Mouse (Mus musculus) embryonic facial prominence, embryonic 12.5 days (tissue): ENCODE results near the gene Pde1b. TPM values are rescaled to one million over a fixed set of nuclear protein-coding genes. Genes with fewer than 3 reads are reported as not detected.

Experiments
- ATAC-seq: fragments of 200-750 bp; cut with Nextera tagmentation; 2 replicates; pipeline ENCODE4 v1.8.0; 2017; ENCODE audit not compliant: insufficient number of reproducible peaks, insufficient read depth, low FRiP score, low TSS enrichment
- H3K27ac ChIP-seq: fragments of 300-500 bp; sonication (generic); 2 replicates; pipeline ENCODE4 v1.5.1; 2016; ENCODE audit warnings: mild to moderate bottlenecking
- H3K27me3 ChIP-seq: fragments of 300-500 bp; sonication (generic); 2 replicates; pipeline ENCODE4 v1.6.1; 2016; ENCODE audit warnings: mild to moderate bottlenecking, moderate library complexity
- H3K36me3 ChIP-seq: fragments of 300-500 bp; sonication (generic); 2 replicates; pipeline ENCODE4 v1.6.1; 2016; ENCODE audit warnings: mild to moderate bottlenecking
- H3K4me1 ChIP-seq: fragments of 300-500 bp; sonication (generic); 2 replicates; pipeline ENCODE4 v1.6.1; 2016
- H3K4me2 ChIP-seq: fragments of 300-500 bp; sonication (generic); replicated peaks from 2 replicates; pipeline ENCODE4 v1.6.1; 2016; ENCODE audit warnings: mild to moderate bottlenecking, moderate library complexity
- H3K4me3 ChIP-seq: fragments of 300-500 bp; sonication (generic); 2 replicates; pipeline ENCODE4 v1.5.1; 2016; ENCODE audit warnings: mild to moderate bottlenecking
- H3K9ac ChIP-seq: fragments of 300-500 bp; sonication (generic); 2 replicates; pipeline ENCODE4 v1.6.1; 2016; ENCODE audit warnings: mild to moderate bottlenecking, moderate library complexity
- H3K9me3 ChIP-seq: fragments of 300-500 bp; sonication (generic); 2 replicates; pipeline ENCODE4 v1.6.1; 2016; ENCODE audit warnings: mild to moderate bottlenecking, moderate library complexity
- whole genome bisulfite sequencing: fragments of 180-500 bp; shearing (Covaris S2); methylation state at CpG from one replicate; pipeline ENCODE4 v1.1.7; 2016; 5-methylcytosine and 5-hydroxymethylcytosine counted together
- polyA plus RNA-seq: library from polyadenylated mRNA; unstranded; fragments of >200 nt; fragmentation: Nextera tagmentation; extraction: Ambion mirVana; gene quantifications from 2 replicates; pipeline ENCODE4 v1.2.1, GENCODE M21; 2016

The Pde1b gene
- polyA plus RNA-seq: 8.2 and 9.1 TPM in 2 replicates

DNA sequence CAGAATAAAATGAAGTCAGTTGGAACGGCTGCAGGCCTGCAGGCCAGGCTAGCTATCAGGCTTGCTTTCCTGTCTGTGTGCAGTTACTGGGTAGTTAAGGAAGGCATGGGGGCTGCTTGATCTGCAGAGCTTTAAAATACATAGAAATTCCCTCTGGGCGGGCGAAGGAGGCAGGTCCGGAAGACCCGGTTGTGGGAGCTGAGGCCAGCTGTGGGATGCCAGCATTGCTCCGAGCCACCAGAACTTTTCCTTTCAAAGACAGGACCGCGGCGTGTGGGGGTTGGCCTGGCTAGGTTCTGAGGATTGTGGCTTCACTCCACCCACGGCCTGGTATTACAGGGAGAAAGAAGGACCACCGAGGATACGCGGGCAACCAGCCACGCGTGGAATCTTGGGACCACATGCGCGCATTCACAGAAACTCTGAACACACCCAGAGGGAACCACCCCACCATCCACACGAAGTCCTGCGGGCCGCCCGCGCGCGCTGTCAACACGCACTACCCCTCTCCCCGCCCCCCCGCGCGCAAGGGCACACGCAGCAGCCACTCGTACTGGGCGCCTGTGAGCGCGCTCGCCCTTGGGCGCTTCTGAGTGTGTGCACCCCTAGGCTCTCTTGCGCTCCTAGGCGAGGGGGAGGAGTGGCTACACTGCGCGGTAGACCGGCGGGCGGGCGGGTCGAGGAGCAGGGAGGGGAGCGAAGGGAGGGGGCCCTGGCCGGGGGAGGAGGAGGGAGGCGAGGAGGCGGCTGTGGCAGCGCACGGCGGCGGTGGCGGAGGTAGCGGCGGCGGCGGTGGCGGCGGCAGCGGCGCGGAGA is at the start of gene Pde1b:
Gene Pde1b, plus strand, starts transcription at position 600 of the 816 bp plus-strand sequence.
- no peak within 1 kb of the TSS for H3K27ac ChIP-seq

GRCm38 (mm10) chr15:103453551-103454218 is 49.1 kb upstream of the Pde1b start, which contains the start of gene Nckap1l:
Gene Nckap1l (plus strand): TSS chr15:103453794.
- ATAC-seq: no peak

More for the DNA sequence above, at the start of gene Pde1b:
- H3K36me3 ChIP-seq: no peaks in the 10 kb centered on the region
- H3K4me1 ChIP-seq: peaks cover 6% of the 10 kb centered on the region
- peaks cover 34% of the 10 kb centered on the region for H3K27me3 ChIP-seq
- 1% methylated on average over 47 of the region's 63 CpGs for WGBS
- peak; percentile 80 for ATAC-seq
- peak within 1 kb of the TSS; percentile 94 for H3K4me2 ChIP-seq
- no peaks in the 10 kb centered on the region for H3K9me3 ChIP-seq
- H3K9ac ChIP-seq: peak within 1 kb of the TSS; percentile 56
- H3K4me3 ChIP-seq: peak within 1 kb of the TSS; percentile 58

DNA sequence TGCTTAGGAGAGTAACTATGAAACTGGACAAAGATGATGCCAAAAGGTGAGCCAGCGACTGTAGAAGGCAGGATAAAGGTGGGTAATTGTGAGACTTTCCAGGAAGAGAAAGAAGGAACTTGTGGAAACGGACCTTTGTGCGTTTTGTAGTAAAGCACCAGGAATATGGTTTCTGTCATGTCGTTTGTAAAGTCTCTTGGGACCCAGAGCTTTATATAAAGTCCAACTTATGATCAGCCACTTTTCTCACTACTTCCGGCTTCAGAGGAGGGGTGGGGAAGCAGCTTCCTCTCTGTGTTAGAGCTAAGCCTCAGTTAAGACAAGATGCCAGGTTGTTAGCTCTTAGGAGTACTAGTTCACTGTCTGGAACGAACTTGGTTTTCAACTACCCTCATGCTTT is 48.4 kb upstream of the Pde1b start:
- ATAC-seq: no peak
- Histone ChIP-seq H3K4me1 (no peaks in the 10 kb centered on the region), H3K27me3 (no peaks in the 10 kb centered on the region), H3K4me3 (no peak overlapping the region), H3K4me2 (no peak overlapping the region), H3K9me3 (no peaks in the 10 kb centered on the region), H3K27ac (no peak overlapping the region), H3K9ac (no peak overlapping the region), H3K36me3 (no peaks in the 10 kb centered on the region)
- 75% methylated on average over 6 of the region's 6 CpGs for WGBS

More at GRCm38 (mm10) chr15:103453551-103454218, 49.1 kb upstream of the Pde1b start, which contains the start of gene Nckap1l:
- 87% methylated on average over 13 of the region's 13 CpGs for WGBS
- Histone ChIP-seq H3K9ac (no peak within 1 kb of the TSS), H3K27me3 (no peaks in the 10 kb centered on the region), H3K4me2 (no peak within 1 kb of the TSS), H3K4me3 (no peak within 1 kb of the TSS), H3K36me3 (no peaks in the 10 kb centered on the region), H3K27ac (no peak within 1 kb of the TSS), H3K9me3 (no peaks in the 10 kb centered on the region), H3K4me1 (no peaks in the 10 kb centered on the region)

GRCm38 (mm10) chr15:103462539-103463261 is 40.1 kb upstream of the Pde1b start:
- ATAC-seq: no peak
- H3K4me2 ChIP-seq: no peak overlapping the region
- H3K27ac ChIP-seq: no peak overlapping the region
- H3K9me3 ChIP-seq: no peaks in the 10 kb centered on the region
- no peak overlapping the region for H3K4me3 ChIP-seq
- 71% methylated on average over 7 of the region's 7 CpGs for WGBS
- no peaks in the 10 kb centered on the region for H3K4me1 ChIP-seq
- H3K9ac ChIP-seq: no peak overlapping the region
- no peaks in the 10 kb centered on the region for H3K36me3 ChIP-seq
- no peaks in the 10 kb centered on the region for H3K27me3 ChIP-seq

DNA sequence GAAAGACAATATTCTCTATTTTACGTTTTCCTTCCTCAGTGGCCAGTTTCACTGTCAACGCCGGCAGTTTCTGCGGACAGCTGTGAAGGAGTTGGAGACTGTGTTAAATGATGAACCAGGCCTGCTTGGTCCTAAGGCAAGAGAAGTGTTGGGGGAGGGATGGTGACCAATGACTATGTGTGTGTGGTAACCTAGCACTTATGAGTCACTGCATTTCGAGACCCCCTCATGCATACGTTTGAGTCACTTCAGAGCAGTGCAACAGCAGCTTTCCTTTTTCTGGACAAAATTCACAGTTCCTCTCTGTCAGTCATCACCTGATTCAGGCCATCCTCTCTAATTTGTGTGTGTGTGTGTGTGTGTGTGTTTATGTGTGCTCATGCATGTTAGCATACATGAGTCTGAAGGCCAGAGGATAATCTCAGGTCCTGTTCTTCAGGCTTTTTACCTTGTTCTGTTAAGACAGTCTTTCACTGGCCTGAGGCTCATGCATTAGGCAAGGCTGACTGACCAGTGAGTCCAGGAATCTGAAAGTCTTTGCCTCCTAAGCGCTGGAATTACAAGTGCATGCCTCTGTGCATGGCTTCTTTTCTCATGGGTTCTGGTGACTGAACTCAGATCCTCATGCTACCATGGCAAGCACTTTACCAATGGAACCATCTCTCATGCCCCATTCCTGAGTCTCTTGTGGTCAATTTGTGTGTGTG is 31.2 kb upstream of the Pde1b start:
- ATAC-seq: no peak
- no peak overlapping the region for H3K9ac ChIP-seq
- WGBS: 82% methylated on average over 7 of the region's 7 CpGs

DNA sequence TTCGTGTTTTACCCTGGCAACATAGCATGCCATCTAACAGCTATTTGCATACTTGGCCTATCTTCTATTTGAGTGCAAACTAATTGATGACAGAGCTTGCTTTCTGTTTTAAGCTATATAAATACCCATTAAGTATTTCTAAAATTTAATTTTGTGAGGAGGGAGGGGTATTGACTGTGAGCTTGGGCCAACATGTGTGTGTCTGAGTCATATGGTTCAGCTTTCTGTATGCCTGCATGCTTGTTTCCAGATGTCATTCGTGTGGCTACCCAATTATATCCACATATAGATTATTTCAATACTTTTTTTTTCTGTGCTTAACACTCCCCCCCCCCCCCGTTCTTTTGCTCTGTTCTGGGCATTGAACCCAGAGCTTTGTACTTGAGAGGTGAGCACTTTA is 30.6 kb upstream of the Pde1b start:
- 64% methylated on average over 3 of the region's 3 CpGs for WGBS
- H3K9me3 ChIP-seq: no peaks in the 10 kb centered on the region
- no peak overlapping the region for H3K9ac ChIP-seq
- no peak overlapping the region for H3K27ac ChIP-seq
- ATAC-seq: no peak
- no peaks in the 10 kb centered on the region for H3K4me1 ChIP-seq
- H3K4me2 ChIP-seq: no peak overlapping the region
- no peaks in the 10 kb centered on the region for H3K36me3 ChIP-seq
- H3K4me3 ChIP-seq: no peak overlapping the region
- H3K27me3 ChIP-seq: no peaks in the 10 kb centered on the region

More for the DNA sequence above, 31.2 kb upstream of the Pde1b start:
- Histone ChIP-seq H3K9me3 (no peaks in the 10 kb centered on the region), H3K36me3 (no peaks in the 10 kb centered on the region), H3K27me3 (no peaks in the 10 kb centered on the region), H3K4me1 (no peaks in the 10 kb centered on the region), H3K27ac (no peak overlapping the region), H3K4me3 (no peak overlapping the region), H3K4me2 (no peak overlapping the region)

- H3K4me1 ChIP-seq: no peaks in the 10 kb centered on the region
- WGBS: 85% methylated on average over 7 of the region's 7 CpGs
- H3K27me3 ChIP-seq: no peaks in the 10 kb centered on the region
These were observed 29.7 kb upstream of the Pde1b start for GRCm38 (mm10) chr15:103473182-103473581.

DNA sequence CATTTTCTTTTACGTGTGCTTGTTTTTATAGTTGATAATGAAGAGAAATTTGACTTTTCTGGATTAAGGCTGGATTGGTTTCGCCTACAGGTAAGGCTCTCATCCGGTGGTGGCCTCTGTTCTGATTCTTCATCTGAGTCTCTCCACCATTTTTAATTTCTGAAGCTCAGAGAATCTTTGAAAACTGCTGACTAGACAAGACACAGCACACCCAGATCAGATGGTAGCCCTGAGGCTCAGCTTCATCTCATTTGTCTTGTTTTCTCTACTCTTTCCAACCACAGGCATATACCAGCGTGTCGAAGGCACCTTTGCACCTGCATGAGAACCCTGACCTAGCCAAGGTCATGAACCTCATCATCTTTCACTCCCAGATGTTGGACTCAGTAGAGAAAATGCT is 29.1 kb upstream of the Pde1b start:
- H3K4me2 ChIP-seq: no peak overlapping the region
- no peak overlapping the region for H3K9ac ChIP-seq
- H3K27me3 ChIP-seq: no peaks in the 10 kb centered on the region
- no peak overlapping the region for H3K4me3 ChIP-seq
- no peaks in the 10 kb centered on the region for H3K36me3 ChIP-seq
- no peak for ATAC-seq
- H3K9me3 ChIP-seq: no peaks in the 10 kb centered on the region
- 72% methylated on average over 5 of the region's 5 CpGs for WGBS
- H3K4me1 ChIP-seq: no peaks in the 10 kb centered on the region
- no peak overlapping the region for H3K27ac ChIP-seq

More at GRCm38 (mm10) chr15:103473182-103473581, 29.7 kb upstream of the Pde1b start:
- no peak overlapping the region for H3K4me2 ChIP-seq
- no peak overlapping the region for H3K4me3 ChIP-seq
- ATAC-seq: no peak
- no peaks in the 10 kb centered on the region for H3K36me3 ChIP-seq
- H3K27ac ChIP-seq: no peak overlapping the region
- no peaks in the 10 kb centered on the region for H3K9me3 ChIP-seq
- H3K9ac ChIP-seq: no peak overlapping the region

GRCm38 (mm10) chr15:103479080-103479606 is 23.7 kb upstream of the Pde1b start:
- H3K36me3 ChIP-seq: no peaks in the 10 kb centered on the region
- no peak for ATAC-seq
- H3K27ac ChIP-seq: no peak overlapping the region
- H3K4me1 ChIP-seq: no peaks in the 10 kb centered on the region
- H3K27me3 ChIP-seq: no peaks in the 10 kb centered on the region
- H3K9ac ChIP-seq: no peak overlapping the region
- no peaks in the 10 kb centered on the region for H3K9me3 ChIP-seq
- H3K4me3 ChIP-seq: no peak overlapping the region
- WGBS: 75% methylated on average over 1 of the region's 1 CpGs
- H3K4me2 ChIP-seq: no peak overlapping the region

GRCm38 (mm10) chr15:103480129-103480528 is 22.7 kb upstream of the Pde1b start:
- Histone ChIP-seq H3K27me3 (no peaks in the 10 kb centered on the region), H3K36me3 (no peaks in the 10 kb centered on the region), H3K4me2 (no peak overlapping the region), H3K9ac (no peak overlapping the region), H3K4me3 (no peak overlapping the region), H3K27ac (no peak overlapping the region), H3K9me3 (no peaks in the 10 kb centered on the region), H3K4me1 (no peaks in the 10 kb centered on the region)
- no peak for ATAC-seq
- 83% methylated on average over 2 of the region's 2 CpGs for WGBS

DNA sequence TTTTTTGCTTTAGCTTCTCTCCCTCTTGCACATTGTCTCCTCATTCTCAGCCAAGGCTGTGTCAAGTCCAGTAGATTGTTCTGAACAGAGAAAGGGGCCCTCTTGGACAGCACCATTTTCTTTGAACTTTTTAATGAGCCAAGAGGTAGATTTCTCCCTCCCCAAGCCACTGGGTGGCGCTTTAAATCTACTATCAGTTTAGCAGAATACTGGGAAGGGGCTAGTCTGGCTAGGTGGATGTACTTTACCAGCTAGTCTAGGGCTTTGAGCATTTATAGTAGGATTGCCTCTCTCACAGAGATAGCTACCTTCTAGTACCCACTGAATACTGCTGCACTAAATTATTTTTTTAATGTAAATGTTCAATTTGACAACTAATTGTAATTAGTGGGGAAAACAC is 20.3 kb upstream of the Pde1b start:
- Histone ChIP-seq H3K27ac (no peak overlapping the region), H3K36me3 (no peaks in the 10 kb centered on the region), H3K4me2 (no peak overlapping the region), H3K9ac (no peak overlapping the region), H3K4me1 (no peaks in the 10 kb centered on the region), H3K9me3 (no peaks in the 10 kb centered on the region), H3K4me3 (no peak overlapping the region), H3K27me3 (no peaks in the 10 kb centered on the region)
- 0% methylated on average over 1 of the region's 1 CpGs for WGBS
- ATAC-seq: no peak
